Mouse (Mus musculus) megakaryocyte, embryonic 14.5 days (primary cell): ENCODE data around the gene Trim8.

Experiments
- FLI1 ChIP-seq: IDR thresholded peaks from 2 replicates; pipeline ENCODE4 v1.6.1; 2012; ENCODE audit warnings: low read length, inconsistent platforms, mixed read lengths
- GATA1 ChIP-seq: IDR thresholded peaks from 3 replicates; pipeline ENCODE4 v1.6.1; 2012; ENCODE audit warnings: mixed read lengths, low read length, inconsistent platforms, borderline replicate concordance

GRCm38 (mm10) chr19:46455032-46455431 lies 46.5 kb upstream of the Trim8 start:
- peak; percentile 100 for TF ChIP-seq GATA1
- TF ChIP-seq FLI1: peak; percentile 97
